Mouse (Mus musculus): Measurements from ENCODE around the gene Timd4.

GRCm38 (mm10) chr11:46875774-46876173 lies 65.2 kb downstream of the Timd4 start:
- TF ChIP-seq CTCF (IDR thresholded peaks at IDR 0.05; ENCODE audit: low read depth, low read length): no peak
- TF ChIP-seq POLR2A (IDR thresholded peaks at IDR 0.05; ENCODE audit: borderline replicate concordance, low read depth, low read length): no peak
